Mouse (Mus musculus) lung, postnatal 0 days (tissue): ENCODE results near the gene Mia.

ENCODE experiments used
- CTCF ChIP-seq: IDR thresholded peaks from 2 replicates; pipeline ENCODE4 v1.5.1; 2016; ENCODE audit warnings: antibody characterized with exemption, mild to moderate bottlenecking
- EP300 ChIP-seq: IDR thresholded peaks from 2 replicates; pipeline ENCODE4 v1.6.1; 2016; ENCODE audit warnings: antibody characterized with exemption, mild to moderate bottlenecking, control low read depth

- TF ChIP-seq CTCF (no peak), EP300 (no peak)
Observed at GRCm38 (mm10) chr7:27197634-27198033, 16.7 kb upstream of the Mia start.
